Mouse (Mus musculus): Measurements from ENCODE around the gene Lce1d. TPM values are rescaled to one million over a fixed set of nuclear protein-coding genes. Genes with fewer than 3 reads are reported as not detected.

Gene Lce1d
- not detected in 2 replicates for total RNA-seq (2014; rRNA removed; ENCODE audit: low replicate concordance)
- polyA plus RNA-seq (2015; fragmentation: Nextera tagmentation; extraction: Ambion mirVana), result not detected in 2 replicates

DNA sequence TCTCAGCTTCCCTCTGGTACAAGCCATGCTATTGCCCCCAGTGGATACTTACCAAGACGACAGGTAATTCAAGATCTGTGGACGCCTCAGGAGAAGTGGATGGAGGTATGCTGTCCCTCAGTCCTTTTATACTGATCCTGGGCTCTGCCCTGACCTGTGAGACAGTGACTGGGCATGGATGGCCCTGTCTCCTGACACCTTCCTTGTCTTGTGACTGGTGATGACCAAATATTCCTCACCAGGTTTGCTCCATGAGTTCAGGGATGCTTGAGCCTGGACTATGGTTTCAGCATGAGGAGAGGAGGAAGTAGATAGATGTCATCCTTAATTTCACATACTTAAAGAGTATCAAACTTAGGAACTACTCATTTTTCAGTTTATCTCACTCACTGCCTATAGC lies at the start of gene Lce1d:
TSS of gene Lce1d (minus strand) at position 101 of the 400 bp plus-strand sequence.
- no peak within 1 kb of the TSS for H3K9ac ChIP-seq (replicated peaks; ENCODE audit: low read depth, low read length)
- no peaks in the 10 kb centered on the region for H3K9me3 ChIP-seq (replicated peaks; ENCODE audit: control insufficient read depth, low read length)
- TF ChIP-seq CTCF (IDR thresholded peaks at IDR 0.05; ENCODE audit: low read depth) (no peak), EP300 (IDR thresholded peaks at IDR 0.05; ENCODE audit: low read depth) (no peak)
- H3K4me3 ChIP-seq (ENCODE audit: low read depth, low read length), result no peak within 1 kb of the TSS
- no peak within 1 kb of the TSS for H3K27ac ChIP-seq (ENCODE audit: low read depth)
- H3K4me1 ChIP-seq (ENCODE audit: control insufficient read depth, insufficient read depth), result no peaks in the 10 kb centered on the region
- H3K36me3 ChIP-seq (replicated peaks; ENCODE audit: control insufficient read depth, insufficient read depth, low read length), result no peaks in the 10 kb centered on the region
- no peak within 1 kb of the TSS for H3K4me2 ChIP-seq (ENCODE audit: low read depth, low read length)
- DNase-seq (ENCODE audit: low spot score) (no peak), ATAC-seq (ENCODE audit: insufficient read depth, low read depth) (no peak)
- 51% methylated on average over 2 of the region's 2 CpGs for WGBS
- no peaks in the 10 kb centered on the region for H3K27me3 ChIP-seq (ENCODE audit: control insufficient read depth, insufficient read depth, low read length)

- Histone ChIP-seq H3K4me2 (ENCODE audit: low read depth, low read length) (no peak overlapping the region), H3K4me1 (ENCODE audit: control insufficient read depth, insufficient read depth) (no peaks in the 10 kb centered on the region)
- 81% methylated on average over 5 of the region's 5 CpGs for WGBS
Observed at GRCm38 (mm10) chr3:92722631-92723030, 35.6 kb upstream of the Lce1d start.

DNA sequence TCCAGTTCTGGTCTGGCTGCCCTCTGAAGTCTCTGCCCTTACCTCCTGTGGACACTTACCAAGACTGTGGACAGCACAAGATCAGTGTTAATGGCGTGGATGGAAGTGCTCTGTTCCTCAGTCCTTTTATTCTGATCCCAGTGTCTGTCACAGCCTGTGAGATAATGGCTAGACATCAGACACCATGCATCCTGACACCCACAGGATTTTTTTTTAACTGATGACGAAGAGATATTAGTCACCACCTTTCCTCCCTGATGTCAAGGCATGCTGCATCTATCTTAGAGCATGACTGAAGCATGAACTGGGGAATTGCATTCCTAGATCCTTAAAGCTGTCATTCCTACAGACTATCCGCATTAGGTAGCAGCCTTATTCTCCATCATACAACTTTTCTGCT lies 33.2 kb upstream of the Lce1d start, which contains the start of gene Lce1f:
TSS of gene Lce1f (minus strand) at position 101 of the 400 bp plus-strand sequence.
- DNase-seq (ENCODE audit: low spot score) (no peak), ATAC-seq (ENCODE audit: insufficient read depth, low read depth) (no peak)
- H3K4me2 ChIP-seq (ENCODE audit: low read depth, low read length), result no peak within 1 kb of the TSS
- H3K9me3 ChIP-seq (replicated peaks; ENCODE audit: control insufficient read depth, low read length), result no peaks in the 10 kb centered on the region
- TF ChIP-seq CTCF (IDR thresholded peaks at IDR 0.05; ENCODE audit: low read depth) (no peak), EP300 (IDR thresholded peaks at IDR 0.05; ENCODE audit: low read depth) (no peak)
- H3K9ac ChIP-seq (replicated peaks; ENCODE audit: low read depth, low read length), result no peak within 1 kb of the TSS
- no peak within 1 kb of the TSS for H3K27ac ChIP-seq (ENCODE audit: low read depth)
- no peaks in the 10 kb centered on the region for H3K27me3 ChIP-seq (ENCODE audit: control insufficient read depth, insufficient read depth, low read length)
- no peaks in the 10 kb centered on the region for H3K4me1 ChIP-seq (ENCODE audit: control insufficient read depth, insufficient read depth)
- no peak within 1 kb of the TSS for H3K4me3 ChIP-seq (ENCODE audit: low read depth, low read length)
- 57% methylated on average over 3 of the region's 3 CpGs for WGBS
- H3K36me3 ChIP-seq (replicated peaks; ENCODE audit: control insufficient read depth, insufficient read depth, low read length), result no peaks in the 10 kb centered on the region

More at GRCm38 (mm10) chr3:92722631-92723030, 35.6 kb upstream of the Lce1d start:
- Histone ChIP-seq H3K27ac (ENCODE audit: low read depth) (no peak overlapping the region), H3K4me3 (ENCODE audit: low read depth, low read length) (no peak overlapping the region), H3K9me3 (replicated peaks; ENCODE audit: control insufficient read depth, low read length) (no peaks in the 10 kb centered on the region), H3K27me3 (ENCODE audit: control insufficient read depth, insufficient read depth, low read length) (no peaks in the 10 kb centered on the region), H3K36me3 (replicated peaks; ENCODE audit: control insufficient read depth, insufficient read depth, low read length) (no peaks in the 10 kb centered on the region), H3K9ac (replicated peaks; ENCODE audit: low read depth, low read length) (no peak overlapping the region)
- DNase-seq (ENCODE audit: low spot score), result no peak
- TF ChIP-seq CTCF (IDR thresholded peaks at IDR 0.05; ENCODE audit: low read depth), result no peak
- no peak for TF ChIP-seq EP300 (IDR thresholded peaks at IDR 0.05; ENCODE audit: low read depth)
- ATAC-seq (ENCODE audit: insufficient read depth, low read depth), result no peak

DNA sequence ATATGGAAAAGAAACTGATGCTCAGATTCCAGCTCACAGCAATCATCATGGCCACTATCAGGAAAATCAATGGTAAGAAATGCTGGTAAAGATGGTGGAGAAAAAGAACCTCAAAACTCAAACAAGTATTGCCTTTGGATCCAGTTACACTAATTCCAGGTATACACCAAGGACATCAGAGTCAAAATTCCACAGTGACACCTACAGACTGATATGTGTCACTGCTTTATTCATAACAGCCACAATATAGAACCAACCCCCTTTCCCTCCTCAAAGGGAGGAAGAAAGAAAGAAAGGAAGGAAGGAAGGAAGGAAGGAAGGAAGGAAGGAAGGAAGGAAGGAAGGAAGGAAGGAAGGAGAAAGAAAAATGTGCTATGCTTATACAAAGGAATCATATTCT lies 28.1 kb upstream of the Lce1d start:
- no peaks in the 10 kb centered on the region for H3K4me1 ChIP-seq (ENCODE audit: control insufficient read depth, insufficient read depth)
- H3K9ac ChIP-seq (replicated peaks; ENCODE audit: low read depth, low read length), result no peak overlapping the region
- DNase-seq (ENCODE audit: low spot score), result no peak
- H3K4me3 ChIP-seq (ENCODE audit: low read depth, low read length), result no peak overlapping the region
- H3K36me3 ChIP-seq (replicated peaks; ENCODE audit: control insufficient read depth, insufficient read depth, low read length), result no peaks in the 10 kb centered on the region
- ATAC-seq (ENCODE audit: insufficient read depth, low read depth), result no peak
- H3K4me2 ChIP-seq (ENCODE audit: low read depth, low read length), result no peak overlapping the region
- H3K27ac ChIP-seq (ENCODE audit: low read depth), result no peak overlapping the region
- no peaks in the 10 kb centered on the region for H3K9me3 ChIP-seq (replicated peaks; ENCODE audit: control insufficient read depth, low read length)
- no peaks in the 10 kb centered on the region for H3K27me3 ChIP-seq (ENCODE audit: control insufficient read depth, insufficient read depth, low read length)
- no peak for TF ChIP-seq EP300 (IDR thresholded peaks at IDR 0.05; ENCODE audit: low read depth)
- peak; percentile 26; the same call in 1 of the 2 replicates for TF ChIP-seq CTCF (IDR thresholded peaks at IDR 0.05; ENCODE audit: low read depth)

- Histone ChIP-seq H3K4me1 (ENCODE audit: control insufficient read depth, insufficient read depth) (no peaks in the 10 kb centered on the region), H3K4me2 (ENCODE audit: low read depth, low read length) (no peak within 1 kb of the TSS), H3K27ac (ENCODE audit: low read depth) (no peak within 1 kb of the TSS), H3K9ac (replicated peaks; ENCODE audit: low read depth, low read length) (no peak within 1 kb of the TSS), H3K27me3 (ENCODE audit: control insufficient read depth, insufficient read depth, low read length) (no peaks in the 10 kb centered on the region), H3K4me3 (ENCODE audit: low read depth, low read length) (no peak within 1 kb of the TSS), H3K36me3 (replicated peaks; ENCODE audit: control insufficient read depth, insufficient read depth, low read length) (no peaks in the 10 kb centered on the region), H3K9me3 (replicated peaks; ENCODE audit: control insufficient read depth, low read length) (no peaks in the 10 kb centered on the region)
- no peak for DNase-seq (ENCODE audit: low spot score)
- 75% methylated on average over 2 of the region's 2 CpGs for WGBS
- ATAC-seq (ENCODE audit: insufficient read depth, low read depth), result no peak
- TF ChIP-seq CTCF (IDR thresholded peaks at IDR 0.05; ENCODE audit: low read depth) (no peak), EP300 (IDR thresholded peaks at IDR 0.05; ENCODE audit: low read depth) (no peak)
Observed at GRCm38 (mm10) chr3:92708974-92709373, 22.0 kb upstream of the Lce1d start, which contains the start of gene Lce1e. Gene Lce1e, minus strand, starts transcription at chr3:92709074.

DNA sequence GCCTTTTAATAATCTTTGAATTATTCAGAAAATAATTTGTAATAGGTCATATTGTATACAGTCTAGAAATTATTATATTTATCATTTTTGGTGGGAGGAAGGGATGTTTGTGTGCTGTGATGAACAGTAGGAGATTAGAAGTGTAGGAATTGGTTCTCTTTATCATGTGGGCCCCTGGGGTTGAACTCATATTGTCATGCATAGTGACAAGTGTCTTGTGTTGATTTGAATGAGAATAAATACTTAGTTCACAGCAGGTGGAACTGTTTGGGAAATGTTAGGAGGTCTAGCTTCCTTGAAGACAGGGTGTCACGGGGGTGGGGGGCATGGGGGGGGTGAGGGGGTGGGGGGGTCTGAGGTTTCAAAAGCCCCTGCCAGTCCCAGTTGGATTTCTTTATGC lies 7.6 kb upstream of the Lce1d start:
- DNase-seq (ENCODE audit: low spot score), result no peak
- no peaks in the 10 kb centered on the region for H3K9me3 ChIP-seq (replicated peaks; ENCODE audit: control insufficient read depth, low read length)
- H3K27me3 ChIP-seq (ENCODE audit: control insufficient read depth, insufficient read depth, low read length), result no peaks in the 10 kb centered on the region
- no peak for ATAC-seq (ENCODE audit: insufficient read depth, low read depth)
- H3K4me1 ChIP-seq (ENCODE audit: control insufficient read depth, insufficient read depth), result no peaks in the 10 kb centered on the region
- H3K27ac ChIP-seq (ENCODE audit: low read depth), result no peak overlapping the region
- WGBS, result 13% methylated on average over 1 of the region's 1 CpGs
- H3K4me3 ChIP-seq (ENCODE audit: low read depth, low read length), result no peak overlapping the region
- no peak overlapping the region for H3K4me2 ChIP-seq (ENCODE audit: low read depth, low read length)
- TF ChIP-seq CTCF (IDR thresholded peaks at IDR 0.05; ENCODE audit: low read depth) (no peak), EP300 (IDR thresholded peaks at IDR 0.05; ENCODE audit: low read depth) (no peak)
- no peaks in the 10 kb centered on the region for H3K36me3 ChIP-seq (replicated peaks; ENCODE audit: control insufficient read depth, insufficient read depth, low read length)
- H3K9ac ChIP-seq (replicated peaks; ENCODE audit: low read depth, low read length), result no peak overlapping the region
